Mouse (Mus musculus) CH12.LX (cell line): ENCODE results near the gene Ssbp3. TPM values are rescaled to one million over a fixed set of nuclear protein-coding genes. Genes with fewer than 3 reads are reported as not detected.

Experiments used
- DNase-seq: peaks from one replicate; pipeline ENCODE4 v3.0.0-alpha.2; 2013; ENCODE audit errors: extremely low read depth
- H3K27ac ChIP-seq: 2 replicates; pipeline ENCODE4 v1.5.1; 2012; ENCODE audit warnings: low read depth, mild to moderate bottlenecking, control low read depth, moderate library complexity; ENCODE audit not compliant: insufficient read depth
- H3K27me3 ChIP-seq: replicated peaks from 2 replicates; pipeline ENCODE3; 2012; ENCODE audit warnings: inconsistent platforms
- H3K36me3 ChIP-seq, 2 experiments: replicated peaks in 1 of 2; 2 replicates each; pipeline versions ENCODE3 to v1.6.1; 2012; ENCODE audit warnings: inconsistent platforms in 1 of 2, low read length in 1 of 2, mild to moderate bottlenecking in 1 of 2, mixed read lengths in 1 of 2, moderate library complexity in 1 of 2; ENCODE audit not compliant: control insufficient read depth in 1 of 2, insufficient read depth in 1 of 2
- H3K4me1 ChIP-seq, 2 experiments: 2 replicates each; pipeline ENCODE4 v1.6.1; 2012; ENCODE audit warnings: inconsistent platforms in 1 of 2, moderate library complexity in 1 of 2; ENCODE audit not compliant: insufficient read depth in 2 of 2, control insufficient read depth in 1 of 2
- H3K4me2 ChIP-seq: 2 replicates; pipeline ENCODE4 v1.6.1; 2012; ENCODE audit warnings: low read depth, mild to moderate bottlenecking, control low read depth; ENCODE audit not compliant: poor library complexity, insufficient read depth, severe bottlenecking
- H3K4me3 ChIP-seq, 3 experiments: fragments of 150-350 bp in 1 of 3; sonication (generic) in 1 of 3; replicated peaks in 1 of 3; 2 replicates each; pipeline versions ENCODE3 to v1.5.1; 2011 to 2012; ENCODE audit warnings: low read depth in 2 of 3, low read length in 2 of 3, mild to moderate bottlenecking in 2 of 3, moderate library complexity in 2 of 3, control low read depth in 1 of 3, improper control_type of control experiment in 1 of 3, inconsistent platforms in 1 of 3, mixed read lengths in 1 of 3; ENCODE audit not compliant: poor library complexity in 1 of 3
- H3K79me2 ChIP-seq: replicated peaks from 2 replicates; pipeline ENCODE4 v1.6.1; 2012; ENCODE audit warnings: mild to moderate bottlenecking, moderate library complexity; ENCODE audit not compliant: control insufficient read depth, poor library complexity, insufficient read depth, severe bottlenecking; ENCODE audit errors: extremely low read depth
- H3K9ac ChIP-seq: 2 replicates; pipeline ENCODE4 v1.6.1; 2012; ENCODE audit warnings: low read depth, mild to moderate bottlenecking, control low read depth, moderate library complexity; ENCODE audit not compliant: insufficient read depth
- H3K9me3 ChIP-seq: replicated peaks from 2 replicates; pipeline ENCODE3; 2012; ENCODE audit warnings: low read length, inconsistent platforms, mixed read lengths
- CHD2 ChIP-seq: IDR thresholded peaks from 2 replicates; pipeline ENCODE4 v1.6.1; 2011; ENCODE audit warnings: low read length, improper control_type of control experiment
- E2F4 ChIP-seq: IDR thresholded peaks from 2 replicates; pipeline ENCODE4 v1.6.1; 2011; ENCODE audit warnings: low read depth, low read length, improper control_type of control experiment; ENCODE audit not compliant: insufficient replicate concordance
- EP300 ChIP-seq: IDR thresholded peaks from 2 replicates; pipeline ENCODE4 v1.6.1; 2011; ENCODE audit warnings: low read length, improper control_type of control experiment
- ETS1 ChIP-seq: conservative IDR thresholded peaks from 2 replicates; pipeline ENCODE4 v1.6.1; 2012; ENCODE audit warnings: low read depth, mild to moderate bottlenecking, inconsistent platforms, low read length, improper control_type of control experiment, moderate library complexity
- GABPA ChIP-seq: IDR thresholded peaks from 2 replicates; pipeline ENCODE4 v1.6.1; 2012; ENCODE audit warnings: low read depth, low read length, improper control_type of control experiment, inconsistent platforms; ENCODE audit not compliant: insufficient replicate concordance
- HCFC1 ChIP-seq: IDR thresholded peaks from 2 replicates; pipeline ENCODE4 v1.6.1; 2012; ENCODE audit warnings: low read depth, mild to moderate bottlenecking, inconsistent platforms, low read length, improper control_type of control experiment
- IRF4 ChIP-seq: IDR thresholded peaks from 2 replicates; pipeline ENCODE4 v1.6.1; 2014; ENCODE audit warnings: low read depth, mild to moderate bottlenecking, inconsistent platforms, low read length, improper control_type of control experiment
- KAT2A ChIP-seq: IDR thresholded peaks from 2 replicates; pipeline ENCODE4 v1.6.1; 2012; ENCODE audit warnings: low read length, improper control_type of control experiment, inconsistent platforms; ENCODE audit not compliant: insufficient replicate concordance
- MAFK ChIP-seq: IDR thresholded peaks from 2 replicates; pipeline ENCODE4 v1.6.1; 2011; ENCODE audit warnings: low read length, improper control_type of control experiment; ENCODE audit not compliant: insufficient replicate concordance
- MEF2A ChIP-seq: IDR thresholded peaks from 2 replicates; pipeline ENCODE4 v1.6.1; 2014; ENCODE audit warnings: low read depth, mild to moderate bottlenecking, inconsistent platforms, low read length, improper control_type of control experiment, borderline replicate concordance
- NRF1 ChIP-seq: IDR thresholded peaks from 2 replicates; pipeline ENCODE4 v1.6.1; 2014; ENCODE audit warnings: low read depth, mild to moderate bottlenecking, inconsistent platforms, low read length, improper control_type of control experiment, moderate library complexity
- PAX5 ChIP-seq: IDR thresholded peaks from 2 replicates; pipeline ENCODE4 v1.6.1; 2012; ENCODE audit warnings: low read length, inconsistent platforms, mixed read lengths
- POLR2A ChIP-seq: IDR thresholded peaks from 2 replicates; pipeline ENCODE4 v1.6.1; 2011; ENCODE audit warnings: low read depth, mild to moderate bottlenecking, improper control_type of control experiment, low read length
- POLR2AphosphoS2 ChIP-seq: IDR thresholded peaks from 2 replicates; pipeline ENCODE4 v1.6.1; 2011; ENCODE audit warnings: low read depth, low read length, improper control_type of control experiment
- RCOR1 ChIP-seq: conservative IDR thresholded peaks from 2 replicates; pipeline ENCODE4 v1.6.1; 2012; ENCODE audit warnings: low read depth, mild to moderate bottlenecking, inconsistent platforms, low read length, improper control_type of control experiment
- SIN3A ChIP-seq: IDR thresholded peaks from 2 replicates; pipeline ENCODE4 v1.6.1; 2012; ENCODE audit warnings: low read length, improper control_type of control experiment, inconsistent platforms
- TBP ChIP-seq: conservative IDR thresholded peaks from 2 replicates; pipeline ENCODE4 v1.6.1; 2011; ENCODE audit warnings: low read depth, low read length, improper control_type of control experiment
- ZC3H11A ChIP-seq: IDR thresholded peaks from 2 replicates; pipeline ENCODE4 v1.6.1; 2012; ENCODE audit warnings: low read depth, mild to moderate bottlenecking, inconsistent platforms, low read length, improper control_type of control experiment
- ZKSCAN1 ChIP-seq: IDR thresholded peaks from 2 replicates; pipeline ENCODE4 v1.6.1; 2012; ENCODE audit warnings: low read depth, inconsistent platforms, low read length, improper control_type of control experiment, borderline replicate concordance
- ZMIZ1 ChIP-seq: IDR thresholded peaks from 2 replicates; pipeline ENCODE4 v1.6.1; 2012; ENCODE audit warnings: low read depth, mild to moderate bottlenecking, inconsistent platforms, low read length, improper control_type of control experiment
- dilution Hi-C: fragments of 300-500 bp; cut with MboI; formaldehyde crosslinking; loops from 2 replicates; pipeline ENCODE4 v1.14.3; 2020; ENCODE audit warnings: low sequenced_read_pairs; ENCODE audit not compliant: extremely low pct_unique_long_range_greater_than_20kb, extremely low pct_ligation_motif_present
- in situ Hi-C: fragments of 300-500 bp; cut with MboI; formaldehyde crosslinking; loops from 3 replicates; pipeline ENCODE4 v1.14.3; 2019; ENCODE audit warnings: low sequenced_read_pairs, low pct_ligation_motif_present, low pct_unique_long_range_greater_than_20kb, mixed read lengths
- polyA plus RNA-seq: library from polyadenylated mRNA; unstranded; fragments of >175 nt; gene quantifications from 2 replicates; pipeline ENCODE4 v1.2.1, GENCODE M21; 2012; ENCODE audit warnings: low read depth; ENCODE audit not compliant: insufficient read length
- total RNA-seq, 2 experiments: library from RNA; depleted of rRNA; stranded (reverse); fragments of 300-350 nt in 1 of 2; fragments of >200 nt in 1 of 2; gene quantifications; 2 replicates each; pipeline ENCODE4 v1.2.3; 2012 to 2014

The Ssbp3 gene
- total and polyA plus RNA-seq, 3 experiments, result 32.4 to 129 (median 76.5) TPM

- in situ Hi-C loops, result no loop called here
- TF ChIP-seq KAT2A (no peak), CHD2 (no peak), ETS1 (no peak), GABPA (no peak), SIN3A (no peak), MEF2A (no peak), NRF1 (no peak)
- Histone ChIP-seq H3K27me3 (no peaks in the 10 kb centered on the region), H3K4me2 (no peak overlapping the region), H3K27ac (no peak overlapping the region), H3K9ac (no peak overlapping the region), H3K36me3 (peaks cover 14 to 91% of the 10 kb centered on the region in 2 experiments), H3K79me2 (no peaks in the 10 kb centered on the region), H3K4me3 (no peak overlapping the region), H3K4me1 (peaks cover 5 to 44% of the 10 kb centered on the region in 2 experiments), H3K9me3 (no peaks in the 10 kb centered on the region)
- dilution Hi-C loops, result no loop called here
- no peak for DNase-seq
These were observed 96.9 kb downstream of the Ssbp3 start for GRCm38 (mm10) chr4:107007359-107007758.

- H3K9ac ChIP-seq, result no peak overlapping the region
- no peak for DNase-seq
- no peaks in the 10 kb centered on the region for H3K9me3 ChIP-seq
- H3K79me2 ChIP-seq, result no peaks in the 10 kb centered on the region
- no peak overlapping the region for H3K4me3 ChIP-seq
- in situ Hi-C loops (no loop called here), dilution Hi-C loops (no loop called here)
- no peak overlapping the region for H3K4me2 ChIP-seq
- no peak overlapping the region for H3K27ac ChIP-seq
- peaks cover 5 to 52% of the 10 kb centered on the region in 2 experiments for H3K4me1 ChIP-seq
- H3K27me3 ChIP-seq, result no peaks in the 10 kb centered on the region
- TF ChIP-seq KAT2A (no peak), HCFC1 (no peak), E2F4 (no peak), EP300 (no peak), SIN3A (no peak), ZC3H11A (no peak), TBP (no peak), POLR2AphosphoS2 (no peak), ZKSCAN1 (no peak), RCOR1 (no peak), ZMIZ1 (no peak), IRF4 (no peak), MAFK (no peak), ETS1 (no peak), POLR2A (no peak), MEF2A (no peak), PAX5 (no peak)
- peaks cover 10 to 90% of the 10 kb centered on the region in 2 experiments for H3K36me3 ChIP-seq
These were observed 97.7 kb downstream of the Ssbp3 start for GRCm38 (mm10) chr4:107008161-107008560.
